Mouse (Mus musculus) kidney, postnatal 0 days (tissue): ENCODE results near the gene Fam19a2. TPM values are rescaled to one million over a fixed set of nuclear protein-coding genes. Genes with fewer than 3 reads are reported as not detected.

Source experiments
- ATAC-seq: fragments of 200-750 bp; cut with Nextera tagmentation; replicated peaks from 2 replicates; pipeline ENCODE4 v1.8.0; 2017; ENCODE audit warnings: low read depth, moderate number of reproducible peaks, moderate TSS enrichment, moderate library complexity; ENCODE audit not compliant: low FRiP score
- DNase-seq: peaks from one replicate; pipeline ENCODE4 v3.0.0-alpha.2; 2016; ENCODE audit warnings: low spot score
- H3K27ac ChIP-seq: fragments of 300-500 bp; sonication (generic); 2 replicates; pipeline ENCODE4 v1.5.1; 2014; ENCODE audit warnings: mild to moderate bottlenecking
- H3K27me3 ChIP-seq: fragments of 300-500 bp; sonication (generic); 2 replicates; pipeline ENCODE4 v1.6.1; 2014; ENCODE audit warnings: low read length, mixed read lengths; ENCODE audit not compliant: insufficient read depth
- H3K36me3 ChIP-seq: fragments of 300-500 bp; sonication (generic); 2 replicates; pipeline ENCODE4 v1.6.1; 2014; ENCODE audit warnings: low read length, mixed read lengths; ENCODE audit not compliant: insufficient read depth
- H3K4me1 ChIP-seq: fragments of 300-500 bp; sonication (generic); replicated peaks from 2 replicates; pipeline ENCODE4 v1.6.1; 2014; ENCODE audit warnings: antibody characterized with exemption, low read length, mixed read lengths; ENCODE audit not compliant: insufficient read depth
- H3K4me2 ChIP-seq: fragments of 300-500 bp; sonication (generic); 2 replicates; pipeline ENCODE4 v1.6.1; 2014; ENCODE audit warnings: mild to moderate bottlenecking, low read length, moderate library complexity, mixed read lengths
- H3K4me3 ChIP-seq: fragments of 300-500 bp; sonication (generic); replicated peaks from 2 replicates; pipeline ENCODE4 v1.5.1; 2014; ENCODE audit warnings: low read depth, low read length
- H3K9ac ChIP-seq: fragments of 300-500 bp; sonication (generic); 2 replicates; pipeline ENCODE4 v1.6.1; 2014; ENCODE audit warnings: low read depth, low read length
- H3K9me3 ChIP-seq: fragments of 300-500 bp; sonication (generic); replicated peaks from 2 replicates; pipeline ENCODE4 v1.6.1; 2016; ENCODE audit warnings: low read length, inconsistent platforms, mixed read lengths
- CTCF ChIP-seq: IDR thresholded peaks from 2 replicates; pipeline ENCODE4 v1.5.1; 2016; ENCODE audit warnings: antibody characterized with exemption, low read depth, mild to moderate bottlenecking, moderate library complexity
- WGBS: fragments of 180-500 bp; shearing (Covaris S2); extraction: QIAGEN DNeasy Blood & Tissue Kit; methylation state at CpG from one replicate; pipeline ENCODE4 v1.1.7; 2014; 5-methylcytosine and 5-hydroxymethylcytosine counted together
- polyA plus RNA-seq: library from polyadenylated mRNA; unstranded; fragments of >200 nt; fragmentation: Nextera tagmentation; extraction: Ambion mirVana; gene quantifications from 2 replicates; pipeline ENCODE4 v1.2.1, GENCODE M21; 2015

Gene Fam19a2
- polyA plus RNA-seq, 1 experiment from 2014 or later, result 2.0 TPM

GRCm38 (mm10) chr10:123326271-123326670, 62.5 kb downstream of the Fam19a2 start:
- H3K9me3 ChIP-seq, result no peaks in the 10 kb centered on the region
- ATAC-seq, result no peak
- no peaks in the 10 kb centered on the region for H3K27me3 ChIP-seq
- no peaks in the 10 kb centered on the region for H3K36me3 ChIP-seq
- H3K4me1 ChIP-seq, result no peaks in the 10 kb centered on the region
- 90% methylated on average over 3 of the region's 3 CpGs for WGBS
- no peak overlapping the region for H3K4me2 ChIP-seq
- no peak overlapping the region for H3K9ac ChIP-seq
- no peak for DNase-seq
- no peak for TF ChIP-seq CTCF
- no peak overlapping the region for H3K4me3 ChIP-seq
- no peak overlapping the region for H3K27ac ChIP-seq

- Histone ChIP-seq H3K27me3 (no peaks in the 10 kb centered on the region), H3K4me2 (no peak overlapping the region), H3K9ac (no peak overlapping the region), H3K27ac (no peak overlapping the region), H3K4me1 (no peaks in the 10 kb centered on the region), H3K36me3 (no peaks in the 10 kb centered on the region), H3K9me3 (no peaks in the 10 kb centered on the region), H3K4me3 (no peak overlapping the region)
- no peak for TF ChIP-seq CTCF
- DNase-seq (no peak), ATAC-seq (no peak; the same call in 1 of the 2 replicates)
- WGBS, result 61% methylated on average over 5 of the region's 5 CpGs
Measured at GRCm38 (mm10) chr10:123341280-123341679, 77.5 kb downstream of the Fam19a2 start.

- no peak overlapping the region for H3K27ac ChIP-seq
- H3K4me1 ChIP-seq, result no peaks in the 10 kb centered on the region
- H3K27me3 ChIP-seq, result no peaks in the 10 kb centered on the region
- no peak overlapping the region for H3K9ac ChIP-seq
- ATAC-seq (no peak), DNase-seq (peak; percentile 74)
- peak; percentile 84 for TF ChIP-seq CTCF
- H3K4me2 ChIP-seq, result no peak overlapping the region
- H3K9me3 ChIP-seq, result no peaks in the 10 kb centered on the region
- no peak overlapping the region for H3K4me3 ChIP-seq
- WGBS, result 21% methylated on average over 5 of the region's 5 CpGs
- no peaks in the 10 kb centered on the region for H3K36me3 ChIP-seq
Measured at GRCm38 (mm10) chr10:123342591-123343236, 78.9 kb downstream of the Fam19a2 start.

- Histone ChIP-seq H3K9ac (no peak overlapping the region), H3K27ac (no peak overlapping the region), H3K4me1 (no peaks in the 10 kb centered on the region), H3K9me3 (no peaks in the 10 kb centered on the region), H3K36me3 (no peaks in the 10 kb centered on the region), H3K4me2 (no peak overlapping the region), H3K4me3 (no peak overlapping the region), H3K27me3 (no peaks in the 10 kb centered on the region)
- ATAC-seq (no peak), DNase-seq (no peak)
- TF ChIP-seq CTCF, result no peak
- WGBS, result 89% methylated on average over 8 of the region's 8 CpGs
Measured at GRCm38 (mm10) chr10:123346301-123346700, 82.5 kb downstream of the Fam19a2 start.

GRCm38 (mm10) chr10:123353667-123354066, 89.9 kb downstream of the Fam19a2 start:
- Histone ChIP-seq H3K9ac (no peak overlapping the region), H3K27me3 (no peaks in the 10 kb centered on the region), H3K36me3 (no peaks in the 10 kb centered on the region), H3K9me3 (no peaks in the 10 kb centered on the region), H3K27ac (no peak overlapping the region), H3K4me2 (no peak overlapping the region), H3K4me3 (no peak overlapping the region), H3K4me1 (no peaks in the 10 kb centered on the region)
- peak; percentile 14 for DNase-seq
- TF ChIP-seq CTCF, result no peak
- 33% methylated on average over 5 of the region's 5 CpGs for WGBS
- ATAC-seq, result no peak

- no peak for TF ChIP-seq CTCF
- no peak for DNase-seq
- Histone ChIP-seq H3K27ac (no peak overlapping the region), H3K9me3 (no peaks in the 10 kb centered on the region), H3K27me3 (no peaks in the 10 kb centered on the region), H3K4me2 (no peak overlapping the region), H3K9ac (no peak overlapping the region), H3K4me1 (no peaks in the 10 kb centered on the region), H3K36me3 (no peaks in the 10 kb centered on the region), H3K4me3 (no peak overlapping the region)
- 66% methylated on average over 6 of the region's 6 CpGs for WGBS
- no peak for ATAC-seq
Measured at GRCm38 (mm10) chr10:123357010-123357409, 93.2 kb downstream of the Fam19a2 start.

- DNase-seq, result peak; percentile 43
- no peak for TF ChIP-seq CTCF
- 49% methylated on average over 14 of the region's 14 CpGs for WGBS
Measured at GRCm38 (mm10) chr10:123360492-123360891, 96.7 kb downstream of the Fam19a2 start.

More at GRCm38 (mm10) chr10:123360492-123360891, 96.7 kb downstream of the Fam19a2 start:
- Histone ChIP-seq H3K36me3 (no peaks in the 10 kb centered on the region), H3K27ac (no peak overlapping the region), H3K9ac (no peak overlapping the region), H3K4me1 (no peaks in the 10 kb centered on the region), H3K9me3 (no peaks in the 10 kb centered on the region), H3K4me2 (0 out of 2 replicates have a peak overlapping the region, but pooled peaks have one; percentile 1), H3K27me3 (no peaks in the 10 kb centered on the region), H3K4me3 (no peak overlapping the region)
- no peak for ATAC-seq
